Mouse (Mus musculus) midbrain, embryonic 12.5 days (tissue): ENCODE data around the gene Tmem79. TPM values are rescaled to one million over a fixed set of nuclear protein-coding genes. Genes with fewer than 3 reads are reported as not detected.

Source experiments
- ATAC-seq: fragments of 200-750 bp; cut with Nextera tagmentation; 2 replicates; pipeline ENCODE4 v1.8.0; 2017; ENCODE audit warnings: low read depth, moderate TSS enrichment, moderate library complexity; ENCODE audit not compliant: low FRiP score
- H3K27ac ChIP-seq: fragments of 300-500 bp; sonication (generic); replicated peaks from 2 replicates; pipeline ENCODE4 v1.5.1; 2016; ENCODE audit warnings: mild to moderate bottlenecking
- H3K27me3 ChIP-seq: fragments of 300-500 bp; sonication (generic); 2 replicates; pipeline ENCODE4 v1.6.1; 2016; ENCODE audit warnings: mild to moderate bottlenecking
- H3K36me3 ChIP-seq: fragments of 300-500 bp; sonication (generic); 2 replicates; pipeline ENCODE4 v1.6.1; 2016
- H3K4me1 ChIP-seq: fragments of 300-500 bp; sonication (generic); 2 replicates; pipeline ENCODE4 v1.6.1; 2016
- H3K4me2 ChIP-seq: fragments of 300-500 bp; sonication (generic); replicated peaks from 2 replicates; pipeline ENCODE4 v1.6.1; 2016; ENCODE audit warnings: mild to moderate bottlenecking, moderate library complexity
- H3K4me3 ChIP-seq: fragments of 300-500 bp; sonication (generic); 2 replicates; pipeline ENCODE4 v1.5.1; 2016; ENCODE audit warnings: mild to moderate bottlenecking
- H3K9ac ChIP-seq: fragments of 300-500 bp; sonication (generic); replicated peaks from 2 replicates; pipeline ENCODE4 v1.6.1; 2016; ENCODE audit warnings: mild to moderate bottlenecking, moderate library complexity
- H3K9me3 ChIP-seq: fragments of 300-500 bp; sonication (generic); 2 replicates; pipeline ENCODE4 v1.6.1; 2016; ENCODE audit warnings: mild to moderate bottlenecking
- WGBS: fragments of 180-500 bp; shearing (Covaris S2); methylation state at CpG from one replicate; pipeline ENCODE4 v1.1.7; 2016; 5-methylcytosine and 5-hydroxymethylcytosine counted together
- polyA plus RNA-seq: library from polyadenylated mRNA; unstranded; fragments of >200 nt; fragmentation: Nextera tagmentation; extraction: Ambion mirVana; gene quantifications from 2 replicates; pipeline ENCODE4 v1.2.1, GENCODE M21; 2016

Tmem79 gene
- polyA plus RNA-seq, 1 experiment from 2014 or later: 2.3 TPM

DNA sequence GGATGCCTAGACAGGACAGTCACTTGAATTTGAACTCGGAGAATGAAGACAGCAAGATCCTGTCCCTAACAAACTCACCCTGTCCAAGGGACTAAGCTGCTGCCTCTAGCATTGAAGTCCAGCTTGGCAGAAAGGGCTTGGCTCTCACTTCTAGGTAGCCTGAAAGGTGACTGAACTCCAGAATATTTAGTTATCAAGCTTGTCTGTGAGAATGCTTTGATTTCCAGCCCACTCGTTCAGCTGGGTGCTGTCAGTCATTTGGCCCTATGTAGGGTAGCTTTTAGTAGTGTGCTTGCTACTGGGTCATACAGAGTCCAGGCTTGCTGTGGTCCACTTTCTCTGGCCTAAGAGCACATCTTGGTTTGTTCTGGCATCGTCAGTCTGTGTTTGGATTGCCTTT lies 3.1 kb upstream of the Tmem79 start:
- Histone ChIP-seq H3K36me3 (peaks cover 31% of the 10 kb centered on the region), H3K4me1 (peaks cover 25% of the 10 kb centered on the region), H3K9me3 (no peaks in the 10 kb centered on the region), H3K4me3 (no peak overlapping the region), H3K4me2 (no peak overlapping the region), H3K9ac (no peak overlapping the region), H3K27me3 (no peaks in the 10 kb centered on the region), H3K27ac (no peak overlapping the region)
- ATAC-seq: no peak
- 89% methylated on average over 3 of the region's 3 CpGs for WGBS

- Histone ChIP-seq H3K9me3 (no peaks in the 10 kb centered on the region), H3K4me1 (peaks cover 25% of the 10 kb centered on the region), H3K27ac (no peak overlapping the region), H3K27me3 (no peaks in the 10 kb centered on the region), H3K4me2 (no peak overlapping the region), H3K36me3 (peaks cover 24% of the 10 kb centered on the region), H3K9ac (no peak overlapping the region), H3K4me3 (no peak overlapping the region)
- no peak for ATAC-seq
- 94% methylated on average over 7 of the region's 7 CpGs for WGBS
Observed at GRCm38 (mm10) chr3:88338316-88338715, 2.4 kb upstream of the Tmem79 start.

- Histone ChIP-seq H3K9me3 (no peaks in the 10 kb centered on the region), H3K4me1 (peaks cover 25% of the 10 kb centered on the region), H3K27ac (no peak overlapping the region), H3K4me3 (peak overlapping the region; percentile 90; the same call in 1 of the 2 replicates), H3K27me3 (no peaks in the 10 kb centered on the region), H3K36me3 (peaks cover 16% of the 10 kb centered on the region), H3K4me2 (peak overlapping the region; percentile 69), H3K9ac (peak overlapping the region; percentile 31; the same call in 1 of the 2 replicates)
- 87% methylated on average over 11 of the region's 11 CpGs for WGBS
- no peak for ATAC-seq
Observed at GRCm38 (mm10) chr3:88337367-88338020, 1.5 kb upstream of the Tmem79 start.

GRCm38 (mm10) chr3:88335436-88336053 lies 403 bp downstream of the Tmem79 start:
- 1% methylated on average over 27 of the region's 27 CpGs for WGBS

GRCm38 (mm10) chr3:88334902-88335435 lies 979 bp downstream of the Tmem79 start:
- Histone ChIP-seq H3K27ac (0 out of 2 replicates have a peak overlapping the region, but pooled peaks have one; percentile 92), H3K4me1 (peaks cover 25% of the 10 kb centered on the region), H3K9ac (peak overlapping the region; percentile 88), H3K9me3 (no peaks in the 10 kb centered on the region), H3K36me3 (0 out of 2 replicates have a peak, but pooled peaks cover 3% of the 10 kb centered on the region), H3K4me2 (peak overlapping the region; percentile 69), H3K4me3 (peak overlapping the region; percentile 90), H3K27me3 (no peaks in the 10 kb centered on the region)
- ATAC-seq: no peak
- 40% methylated on average over 3 of the region's 3 CpGs for WGBS

More at GRCm38 (mm10) chr3:88335436-88336053, 403 bp downstream of the Tmem79 start:
- H3K9me3 ChIP-seq: no peaks in the 10 kb centered on the region
- no peaks in the 10 kb centered on the region for H3K27me3 ChIP-seq
- H3K27ac ChIP-seq: peak overlapping the region; percentile 92
- no peak; the same call in 1 of the 2 replicates for ATAC-seq
- H3K4me3 ChIP-seq: peak overlapping the region; percentile 90
- peak overlapping the region; percentile 69 for H3K4me2 ChIP-seq
- peaks cover 25% of the 10 kb centered on the region for H3K4me1 ChIP-seq
- H3K9ac ChIP-seq: peak overlapping the region; percentile 88
- H3K36me3 ChIP-seq: peaks cover 1% of the 10 kb centered on the region; the same call in 1 of the 2 replicates

- no peak overlapping the region for H3K4me2 ChIP-seq
- H3K27me3 ChIP-seq: no peaks in the 10 kb centered on the region
- peaks cover 25% of the 10 kb centered on the region for H3K4me1 ChIP-seq
- H3K36me3 ChIP-seq: 0 out of 2 replicates have a peak, but pooled peaks cover 10% of the 10 kb centered on the region
- no peak for ATAC-seq
- WGBS: 58% methylated on average over 12 of the region's 12 CpGs
- H3K4me3 ChIP-seq: no peak overlapping the region
- H3K9me3 ChIP-seq: no peaks in the 10 kb centered on the region
- no peak overlapping the region for H3K9ac ChIP-seq
- H3K27ac ChIP-seq: no peak overlapping the region
Observed at GRCm38 (mm10) chr3:88334029-88334658, 1.8 kb downstream of the Tmem79 start.

- Histone ChIP-seq H3K27me3 (no peaks in the 10 kb centered on the region), H3K9me3 (no peaks in the 10 kb centered on the region), H3K4me3 (no peak overlapping the region), H3K4me1 (peaks cover 8% of the 10 kb centered on the region), H3K9ac (no peak overlapping the region), H3K4me2 (no peak overlapping the region), H3K36me3 (peaks cover 30% of the 10 kb centered on the region; the same call in 1 of the 2 replicates), H3K27ac (no peak overlapping the region)
- no peak for ATAC-seq
- WGBS: 31% methylated on average over 2 of the region's 2 CpGs
Observed at GRCm38 (mm10) chr3:88331282-88331681, 4.7 kb downstream of the Tmem79 start.

DNA sequence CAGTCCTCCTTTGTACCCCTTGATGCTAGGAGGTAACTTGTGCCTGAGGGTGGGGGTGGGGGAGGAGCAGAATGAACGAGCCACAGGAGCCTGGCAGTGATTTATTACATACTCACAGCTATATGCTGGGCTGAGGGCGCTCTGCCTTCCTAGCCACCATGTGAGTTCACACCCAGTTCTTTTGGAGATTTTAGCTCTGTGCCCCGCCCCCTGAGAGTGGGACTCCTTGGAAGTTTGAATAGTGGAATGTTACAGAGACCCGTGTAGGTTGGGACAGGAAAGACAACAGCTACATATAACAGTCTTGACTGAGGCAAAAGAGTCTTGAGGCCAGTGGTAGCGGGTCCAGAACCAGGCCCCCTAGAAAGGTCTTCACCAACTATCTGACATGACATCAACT lies 7.0 kb downstream of the Tmem79 start:
- Histone ChIP-seq H3K27me3 (no peaks in the 10 kb centered on the region), H3K9ac (no peak overlapping the region), H3K4me1 (peaks cover 14% of the 10 kb centered on the region), H3K4me3 (no peak overlapping the region), H3K9me3 (no peaks in the 10 kb centered on the region), H3K36me3 (peaks cover 31% of the 10 kb centered on the region; the same call in 1 of the 2 replicates), H3K4me2 (no peak overlapping the region), H3K27ac (no peak overlapping the region)
- no peak for ATAC-seq
- WGBS: 87% methylated on average over 5 of the region's 5 CpGs

GRCm38 (mm10) chr3:88324951-88325405 lies 11.0 kb downstream of the Tmem79 start, which contains the start of gene Glmp:
TSS of gene Glmp (plus strand) at chr3:88325023.
- H3K9me3 ChIP-seq: no peaks in the 10 kb centered on the region
- H3K9ac ChIP-seq: peak within 1 kb of the TSS; percentile 80
- H3K4me2 ChIP-seq: peak within 1 kb of the TSS; percentile 84
- WGBS: 2% methylated on average over 10 of the region's 10 CpGs
- H3K36me3 ChIP-seq: peaks cover 62% of the 10 kb centered on the region
- H3K27me3 ChIP-seq: no peaks in the 10 kb centered on the region
- peak within 1 kb of the TSS; percentile 71 for H3K4me3 ChIP-seq
- no peak within 1 kb of the TSS for H3K27ac ChIP-seq
- ATAC-seq: peak; percentile 60
- peaks cover 14% of the 10 kb centered on the region for H3K4me1 ChIP-seq

GRCm38 (mm10) chr3:88299172-88299571 lies 36.8 kb downstream of the Tmem79 start:
- ATAC-seq: no peak

DNA sequence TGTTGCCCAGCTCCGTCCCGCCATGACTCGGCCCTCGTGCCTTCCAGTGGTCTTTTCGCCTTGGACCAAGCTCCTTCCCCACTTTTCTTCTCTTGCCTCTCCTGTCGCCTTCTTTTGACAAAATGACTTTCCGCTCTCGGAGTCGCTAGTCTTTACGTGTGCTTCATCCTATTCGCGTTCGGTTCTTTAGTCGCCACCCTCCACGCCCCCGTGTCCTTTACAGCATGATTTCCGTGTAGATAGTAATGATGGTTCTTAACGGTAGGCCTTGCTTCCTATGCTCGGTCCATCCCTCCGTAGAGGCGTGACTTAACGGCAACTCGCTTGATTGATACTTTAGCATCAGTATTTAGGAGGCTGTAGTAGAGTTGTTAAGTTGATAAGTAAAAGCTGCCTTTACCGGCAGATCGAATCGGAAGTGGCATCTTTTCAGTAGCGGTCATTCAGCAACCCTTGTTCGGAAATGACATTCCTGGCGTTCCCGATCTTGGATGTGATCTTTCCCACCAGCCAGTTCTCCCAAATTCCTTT lies 38.6 kb downstream of the Tmem79 start:
- under 1% methylated on average over 30 of the region's 30 CpGs for WGBS
- peak overlapping the region; percentile 84 for H3K9ac ChIP-seq
- H3K9me3 ChIP-seq: no peaks in the 10 kb centered on the region
- peaks cover 18% of the 10 kb centered on the region for H3K4me1 ChIP-seq
- peak overlapping the region; percentile 86 for H3K4me2 ChIP-seq
- ATAC-seq: no peak
- H3K27me3 ChIP-seq: no peaks in the 10 kb centered on the region
- H3K4me3 ChIP-seq: peak overlapping the region; percentile 70
- peak overlapping the region; percentile 88 for H3K27ac ChIP-seq
- H3K36me3 ChIP-seq: peaks cover 32% of the 10 kb centered on the region

More at GRCm38 (mm10) chr3:88299172-88299571, 36.8 kb downstream of the Tmem79 start:
- no peaks in the 10 kb centered on the region for H3K9me3 ChIP-seq
- no peak overlapping the region for H3K4me3 ChIP-seq
- 97% methylated on average over 1 of the region's 1 CpGs for WGBS
- no peaks in the 10 kb centered on the region for H3K27me3 ChIP-seq
- peaks cover 48% of the 10 kb centered on the region for H3K36me3 ChIP-seq
- H3K27ac ChIP-seq: no peak overlapping the region
- no peak overlapping the region for H3K4me2 ChIP-seq
- no peak overlapping the region for H3K9ac ChIP-seq
- H3K4me1 ChIP-seq: peaks cover 18% of the 10 kb centered on the region
